ENCODE assay signal across 8 mouse cellular contexts in the genomic region with DNA sequence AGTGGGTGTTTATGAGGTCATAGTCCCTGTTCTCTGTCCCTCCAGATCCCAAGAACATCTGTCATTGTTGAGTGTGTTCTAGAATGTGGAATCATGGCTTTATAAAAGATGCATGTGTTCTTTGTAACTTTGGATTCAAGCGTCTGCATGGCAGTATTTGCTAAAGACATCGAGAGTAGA. TPM values are rescaled to one million over a fixed set of nuclear protein-coding genes. Genes with fewer than 3 reads are reported as not detected.
DNase-seq lines count a peak whose midpoint lies in the region; ATAC-seq lines count a peak whose summit lies in the region.

A gene (plus strand): TSS at position 81 of the 180 bp plus-strand sequence.

- H3K4me1 ChIP-seq in lung, embryonic 15.5 days = peaks cover 30% of the 10 kb centered on the region
- H3K4me1 ChIP-seq in forebrain, embryonic 13.5 days = peaks cover 20% of the 10 kb centered on the region
- peaks cover 11% of the 10 kb centered on the region; the same call in 1 of the 2 replicates for H3K4me1 ChIP-seq in intestine, embryonic 16.5 days (ENCODE audit: control insufficient read depth, insufficient read depth, low read length)
- peaks cover 20% of the 10 kb centered on the region for H3K4me1 ChIP-seq in neural tube, embryonic 15.5 days

- no peaks in the 10 kb centered on the region for H3K27me3 ChIP-seq in lung, embryonic 15.5 days
- no peaks in the 10 kb centered on the region for H3K27me3 ChIP-seq in forebrain, embryonic 13.5 days
- no peaks in the 10 kb centered on the region for H3K27me3 ChIP-seq in intestine, embryonic 16.5 days (replicated peaks; ENCODE audit: control insufficient read depth, insufficient read depth, low read length)
- H3K27me3 ChIP-seq in neural tube, embryonic 15.5 days (replicated peaks) = no peaks in the 10 kb centered on the region

- peak within 1 kb of the TSS; percentile 72 for H3K9ac ChIP-seq in lung, embryonic 15.5 days
- H3K9ac ChIP-seq in forebrain, embryonic 13.5 days = peak within 1 kb of the TSS; percentile 80
- peak within 1 kb of the TSS; percentile 76 for H3K9ac ChIP-seq in intestine, embryonic 16.5 days (ENCODE audit: low read depth, low read length)
- peak within 1 kb of the TSS; percentile 67 for H3K9ac ChIP-seq in neural tube, embryonic 15.5 days (replicated peaks)

- DNase-seq in lung, postnatal 14 days = no peak
- DNase-seq in adrenal gland, postnatal 14 days = no peak
- DNase-seq in frontal cortex, postnatal 36 days (ENCODE audit: low spot score in 2 of 2) = no peak
- DNase-seq in cerebellum, adult 9-10 months = no peak

- WGBS in lung, embryonic 15.5 days = 43% methylated on average over 2 of the region's 2 CpGs
- 54% methylated on average over 2 of the region's 2 CpGs for WGBS in forebrain, embryonic 13.5 days
- 34% methylated on average over 2 of the region's 2 CpGs for WGBS in intestine, embryonic 16.5 days
- 55% methylated on average over 2 of the region's 2 CpGs for WGBS in neural tube, embryonic 15.5 days

- peak within 1 kb of the TSS; percentile 35 for H3K27ac ChIP-seq in lung, embryonic 15.5 days
- no peak within 1 kb of the TSS for H3K27ac ChIP-seq in forebrain, embryonic 13.5 days
- peak within 1 kb of the TSS; percentile 39 for H3K27ac ChIP-seq in intestine, embryonic 16.5 days (ENCODE audit: low read length)
- peak within 1 kb of the TSS; percentile 69 for H3K27ac ChIP-seq in neural tube, embryonic 15.5 days (replicated peaks)

- ATAC-seq in lung, embryonic 15.5 days (ENCODE audit: borderline replicate concordance, extremely low read depth, low FRiP score, low TSS enrichment) = 0 out of 2 replicates have a peak, but pooled peaks have one; percentile 2
- no peak for ATAC-seq in forebrain, embryonic 13.5 days
- ATAC-seq in intestine, embryonic 16.5 days = peak; percentile 34
- ATAC-seq in neural tube, embryonic 15.5 days (ENCODE audit: low FRiP score) = peak; percentile 22; the same call in 1 of the 2 replicates

- no peaks in the 10 kb centered on the region; the same call in 1 of the 2 replicates for H3K36me3 ChIP-seq in lung, embryonic 15.5 days
- no peaks in the 10 kb centered on the region for H3K36me3 ChIP-seq in forebrain, embryonic 13.5 days (ENCODE audit: poor library complexity, severe bottlenecking)
- no peaks in the 10 kb centered on the region for H3K36me3 ChIP-seq in intestine, embryonic 16.5 days (ENCODE audit: control insufficient read depth, insufficient read depth, low read length)
- peaks cover 9% of the 10 kb centered on the region for H3K36me3 ChIP-seq in neural tube, embryonic 15.5 days

- H3K4me2 ChIP-seq in lung, embryonic 15.5 days = peak within 1 kb of the TSS; percentile 78
- peak within 1 kb of the TSS; percentile 78 for H3K4me2 ChIP-seq in forebrain, embryonic 13.5 days
- peak within 1 kb of the TSS; percentile 75 for H3K4me2 ChIP-seq in intestine, embryonic 16.5 days (ENCODE audit: low read depth, low read length)
- peak within 1 kb of the TSS; percentile 68 for H3K4me2 ChIP-seq in neural tube, embryonic 15.5 days

- H3K4me3 ChIP-seq in lung, embryonic 15.5 days = peak within 1 kb of the TSS; percentile 81
- peak within 1 kb of the TSS; percentile 85 for H3K4me3 ChIP-seq in forebrain, embryonic 13.5 days
- peak within 1 kb of the TSS; percentile 64 for H3K4me3 ChIP-seq in intestine, embryonic 16.5 days (ENCODE audit: low read length)
- H3K4me3 ChIP-seq in neural tube, embryonic 15.5 days (replicated peaks) = peak within 1 kb of the TSS; percentile 74

- no peaks in the 10 kb centered on the region for H3K9me3 ChIP-seq in lung, embryonic 15.5 days
- no peaks in the 10 kb centered on the region for H3K9me3 ChIP-seq in forebrain, embryonic 13.5 days (replicated peaks)
- no peaks in the 10 kb centered on the region for H3K9me3 ChIP-seq in intestine, embryonic 16.5 days (ENCODE audit: control insufficient read depth, low read length)
- H3K9me3 ChIP-seq in neural tube, embryonic 15.5 days (replicated peaks) = no peaks in the 10 kb centered on the region

RNA-seq across cellular contexts. Expression of the gene that starts here (rescaled TPM):
- polyA plus RNA-seq in lung, embryonic 15.5 days (2015; fragmentation: Nextera tagmentation; extraction: Ambion mirVana) = not detected in 2 replicates
- polyA plus RNA-seq in forebrain, embryonic 13.5 days (2015; fragmentation: Nextera tagmentation; extraction: Ambion mirVana) = not detected in 2 replicates
- polyA plus RNA-seq in intestine, embryonic 16.5 days (2015; fragmentation: Nextera tagmentation; extraction: Ambion mirVana) = not detected in 2 replicates
- not detected in 2 replicates for polyA plus RNA-seq in neural tube, embryonic 15.5 days (2015; fragmentation: Nextera tagmentation; extraction: Ambion mirVana)
- total RNA-seq in adrenal gland, postnatal 14 days (2021) = not detected in 2 replicates

Comparison
In these comparisons a context has a peak if more than half of its experiments do, and no peak if none do; other contexts are left out.
1. Peak in ATAC-seq, H3K4me3 ChIP-seq, H3K27ac ChIP-seq, H3K9ac ChIP-seq and H3K4me2 ChIP-seq in lung, embryonic 15.5 days; RNA of the gene not detected or under 1 TPM.
2. Peak in ATAC-seq, H3K4me3 ChIP-seq, H3K27ac ChIP-seq, H3K9ac ChIP-seq and H3K4me2 ChIP-seq in intestine, embryonic 16.5 days; RNA of the gene not detected or under 1 TPM.
3. Peak in ATAC-seq, H3K4me3 ChIP-seq, H3K27ac ChIP-seq, H3K9ac ChIP-seq and H3K4me2 ChIP-seq in neural tube, embryonic 15.5 days; RNA of the gene not detected or under 1 TPM.